Mouse (Mus musculus) forebrain, embryonic 11.5 days (tissue): ENCODE measurements at regions not wholly inside any gene's neighbourhood (a gene's known extent, or its start where the extent isn't known, plus 50 kb on each side); places are given as distances from the start of the nearest gene placed in this dataset.
A peak's percentile ranks its signal among the peaks of the same experiment; 100 is the strongest.

Source experiments
- ATAC-seq: fragments of 200-750 bp; cut with Nextera tagmentation; replicated peaks from 2 replicates; pipeline ENCODE4 v1.8.0; 2017; ENCODE audit warnings: moderate TSS enrichment; ENCODE audit not compliant: low FRiP score
- DNase-seq: peaks from one replicate; pipeline ENCODE4 v3.0.0-alpha.2; 2017; ENCODE audit warnings: low spot score
- H3K27ac ChIP-seq: fragments of 300-500 bp; sonication (generic); 2 replicates; pipeline ENCODE4 v1.5.1; 2014; ENCODE audit warnings: low read depth, low read length
- H3K27me3 ChIP-seq: fragments of 300-500 bp; sonication (generic); 2 replicates; pipeline ENCODE4 v1.6.1; 2014; ENCODE audit warnings: mild to moderate bottlenecking, low read length, mixed read lengths; ENCODE audit not compliant: control insufficient read depth, insufficient read depth
- H3K36me3 ChIP-seq: fragments of 300-500 bp; sonication (generic); 2 replicates; pipeline ENCODE4 v1.6.1; 2014; ENCODE audit warnings: mild to moderate bottlenecking, low read length, moderate library complexity, mixed read lengths; ENCODE audit not compliant: control insufficient read depth, insufficient read depth
- H3K4me1 ChIP-seq: fragments of 300-500 bp; sonication (generic); replicated peaks from 2 replicates; pipeline ENCODE4 v1.6.1; 2014; ENCODE audit warnings: low read length, mixed read lengths; ENCODE audit not compliant: control insufficient read depth, insufficient read depth
- H3K4me2 ChIP-seq: fragments of 300-500 bp; sonication (generic); 2 replicates; pipeline ENCODE4 v1.6.1; 2014; ENCODE audit warnings: low read depth, mild to moderate bottlenecking, low read length, moderate library complexity, mixed read lengths; ENCODE audit not compliant: severe bottlenecking
- H3K4me3 ChIP-seq: fragments of 300-500 bp; sonication (generic); 2 replicates; pipeline ENCODE4 v1.5.1; 2014; ENCODE audit warnings: low read depth, low read length
- H3K9ac ChIP-seq: fragments of 300-500 bp; sonication (generic); 2 replicates; pipeline ENCODE4 v1.6.1; 2014; ENCODE audit warnings: low read length
- H3K9me3 ChIP-seq: fragments of 300-500 bp; sonication (generic); 2 replicates; pipeline ENCODE4 v1.6.1; 2016; ENCODE audit warnings: low read length, mixed read lengths; ENCODE audit not compliant: control insufficient read depth
- WGBS: fragments of 180-500 bp; shearing (Covaris S2); extraction: QIAGEN DNeasy Blood & Tissue Kit; methylation state at CpG from one replicate; pipeline ENCODE4 v1.1.7; 2014; 5-methylcytosine and 5-hydroxymethylcytosine counted together

- Histone ChIP-seq H3K9me3 (no peaks in the 10 kb centered on the region), H3K4me1 (peaks cover 3% of the 10 kb centered on the region; the same call in 1 of the 2 replicates), H3K4me2 (no peak overlapping the region), H3K27me3 (peaks cover 13% of the 10 kb centered on the region; the same call in 1 of the 2 replicates), H3K4me3 (no peak overlapping the region), H3K27ac (no peak overlapping the region), H3K9ac (no peak overlapping the region), H3K36me3 (no peaks in the 10 kb centered on the region)
- WGBS = 67% methylated on average over 2 of the region's 2 CpGs
- ATAC-seq (no peak), DNase-seq (no peak)
Measured at GRCm38 (mm10) chr5:46202457-46202772, 345.0 kb upstream of the Lcorl start.

- no peak overlapping the region for H3K9ac ChIP-seq
- DNase-seq (no peak), ATAC-seq (peak; percentile 79)
- H3K4me1 ChIP-seq = peaks cover 3% of the 10 kb centered on the region; the same call in 1 of the 2 replicates
- H3K4me2 ChIP-seq = no peak overlapping the region
- H3K27ac ChIP-seq = peak overlapping the region; percentile 31; the same call in 1 of the 2 replicates
- no peak overlapping the region for H3K4me3 ChIP-seq
- H3K36me3 ChIP-seq = no peaks in the 10 kb centered on the region
- WGBS = 14% methylated on average over 6 of the region's 6 CpGs
- no peaks in the 10 kb centered on the region for H3K9me3 ChIP-seq
- H3K27me3 ChIP-seq = peaks cover 13% of the 10 kb centered on the region; the same call in 1 of the 2 replicates
Measured at GRCm38 (mm10) chr5:46201639-46202456, 344.4 kb upstream of the Lcorl start.

DNA sequence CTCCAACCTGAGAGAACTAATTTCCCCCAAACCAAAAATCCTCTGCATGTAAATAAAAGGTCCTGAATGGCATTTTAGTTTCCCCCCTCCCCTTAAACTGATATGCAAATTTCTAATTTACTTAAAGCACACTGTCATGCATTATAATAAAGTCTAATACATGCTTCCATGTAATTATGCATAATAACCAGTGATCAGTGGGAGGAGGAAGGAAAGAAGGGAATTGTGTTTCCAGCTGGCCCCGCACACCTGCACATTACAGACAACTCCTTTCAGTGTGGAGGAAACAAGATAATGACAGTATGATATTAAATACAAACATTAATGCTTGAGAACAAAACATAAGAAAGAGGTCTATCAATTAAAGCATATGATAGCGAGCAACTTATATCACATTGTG is 329.5 kb upstream of the Lcorl start:
- 82% methylated on average over 2 of the region's 2 CpGs for WGBS
- no peak for ATAC-seq

GRCm38 (mm10) chr5:46182157-46182556 is 324.7 kb upstream of the Lcorl start:
- no peak for ATAC-seq
- H3K36me3 ChIP-seq = no peaks in the 10 kb centered on the region
- H3K4me1 ChIP-seq = no peaks in the 10 kb centered on the region
- H3K27ac ChIP-seq = no peak overlapping the region
- no peak for DNase-seq
- no peak overlapping the region for H3K4me3 ChIP-seq
- WGBS = 76% methylated on average over 2 of the region's 2 CpGs
- H3K27me3 ChIP-seq = no peaks in the 10 kb centered on the region
- H3K4me2 ChIP-seq = no peak overlapping the region
- H3K9me3 ChIP-seq = no peaks in the 10 kb centered on the region
- no peak overlapping the region for H3K9ac ChIP-seq

More for the DNA sequence above, 329.5 kb upstream of the Lcorl start:
- DNase-seq = no peak
- Histone ChIP-seq H3K9me3 (no peaks in the 10 kb centered on the region), H3K27ac (no peak overlapping the region), H3K9ac (no peak overlapping the region), H3K4me3 (no peak overlapping the region), H3K27me3 (no peaks in the 10 kb centered on the region), H3K4me1 (no peaks in the 10 kb centered on the region), H3K36me3 (no peaks in the 10 kb centered on the region), H3K4me2 (no peak overlapping the region)

DNA sequence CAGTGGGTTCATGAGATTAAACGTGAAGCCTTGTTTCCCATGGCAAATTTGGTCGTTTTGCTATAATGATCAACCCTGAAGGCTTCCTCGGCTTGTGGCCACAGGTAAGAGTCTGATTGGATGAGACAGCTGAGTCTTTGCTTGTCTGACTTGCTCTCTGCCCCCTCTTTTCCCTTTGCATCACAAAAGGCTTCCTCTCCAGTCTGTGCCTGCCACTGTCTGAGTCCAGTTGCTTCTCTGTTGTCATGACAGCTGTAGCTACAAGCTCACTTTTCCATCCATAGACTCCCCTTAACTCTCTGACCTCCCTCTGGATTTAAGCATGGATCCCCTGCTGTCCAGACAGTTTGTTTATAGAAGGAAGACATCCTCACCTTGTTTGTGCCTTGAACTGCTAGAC is 314.9 kb upstream of the Lcorl start:
- H3K36me3 ChIP-seq = no peaks in the 10 kb centered on the region
- H3K27ac ChIP-seq = no peak overlapping the region
- no peak for DNase-seq
- H3K4me2 ChIP-seq = no peak overlapping the region
- no peak overlapping the region for H3K9ac ChIP-seq
- 39% methylated on average over 3 of the region's 3 CpGs for WGBS
- H3K9me3 ChIP-seq = no peaks in the 10 kb centered on the region
- ATAC-seq = no peak
- H3K4me1 ChIP-seq = no peaks in the 10 kb centered on the region
- H3K27me3 ChIP-seq = no peaks in the 10 kb centered on the region
- H3K4me3 ChIP-seq = no peak overlapping the region

- Histone ChIP-seq H3K36me3 (no peaks in the 10 kb centered on the region), H3K9me3 (no peaks in the 10 kb centered on the region), H3K4me1 (no peaks in the 10 kb centered on the region), H3K4me3 (no peak overlapping the region), H3K27me3 (no peaks in the 10 kb centered on the region), H3K27ac (no peak overlapping the region), H3K9ac (no peak overlapping the region), H3K4me2 (no peak overlapping the region)
- 87% methylated on average over 4 of the region's 4 CpGs for WGBS
- no peak for DNase-seq
- no peak for ATAC-seq
Measured at GRCm38 (mm10) chr5:46160774-46161173, 303.4 kb upstream of the Lcorl start.

DNA sequence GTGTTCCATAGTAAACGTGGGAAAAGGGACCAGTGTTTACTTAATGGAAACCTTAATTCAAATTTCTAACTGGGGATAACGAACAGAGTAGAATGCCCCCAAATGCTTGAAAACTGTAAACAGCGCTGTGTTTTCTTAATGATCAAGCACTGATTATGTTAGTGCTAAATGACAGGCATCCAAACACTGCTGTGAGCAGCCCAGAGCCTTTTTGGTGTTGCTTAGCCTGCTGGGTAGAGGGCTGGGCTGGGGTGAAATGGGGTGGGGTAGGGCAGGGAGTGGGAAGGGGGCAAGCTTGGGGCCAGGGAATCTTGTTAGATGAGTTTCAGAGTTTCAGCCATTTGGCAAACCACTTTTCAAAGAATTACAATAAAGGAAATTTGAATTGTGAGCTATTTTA is 294.6 kb upstream of the Lcorl start:
- Histone ChIP-seq H3K9me3 (no peaks in the 10 kb centered on the region), H3K4me2 (no peak overlapping the region), H3K4me1 (peaks cover 8% of the 10 kb centered on the region; the same call in 1 of the 2 replicates), H3K4me3 (no peak overlapping the region), H3K27ac (no peak overlapping the region), H3K36me3 (no peaks in the 10 kb centered on the region), H3K27me3 (no peaks in the 10 kb centered on the region; the same call in 1 of the 2 replicates), H3K9ac (no peak overlapping the region)
- WGBS = 38% methylated on average over 3 of the region's 3 CpGs
- DNase-seq = no peak
- no peak; the same call in 1 of the 2 replicates for ATAC-seq

DNA sequence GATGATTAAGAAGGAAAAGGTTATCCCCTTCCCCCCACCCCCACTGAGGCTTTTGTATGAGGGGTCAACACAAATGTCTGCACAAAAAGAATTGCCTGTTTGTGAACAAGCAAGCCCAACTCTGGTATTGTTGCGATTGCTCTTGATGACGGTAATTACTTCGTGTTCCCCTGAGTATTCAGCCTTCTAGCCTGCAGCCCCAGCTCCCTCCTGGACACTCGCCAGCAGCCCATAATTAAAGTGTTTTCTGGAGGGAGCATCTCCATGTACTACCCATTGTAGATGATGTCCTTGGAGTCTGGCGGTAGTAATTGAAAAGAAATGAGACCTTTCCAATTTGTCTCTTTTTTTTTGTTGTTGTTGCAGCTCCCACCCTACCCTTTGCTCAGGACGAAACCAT is 293.4 kb upstream of the Lcorl start:
- no peak overlapping the region for H3K4me2 ChIP-seq
- ATAC-seq = peak; percentile 80
- 10% methylated on average over 6 of the region's 6 CpGs for WGBS
- no peak overlapping the region for H3K4me3 ChIP-seq
- H3K9me3 ChIP-seq = no peaks in the 10 kb centered on the region
- DNase-seq = peak; percentile 59
- H3K27me3 ChIP-seq = no peaks in the 10 kb centered on the region; the same call in 1 of the 2 replicates
- no peaks in the 10 kb centered on the region for H3K36me3 ChIP-seq
- H3K27ac ChIP-seq = no peak overlapping the region
- no peak overlapping the region for H3K9ac ChIP-seq
- H3K4me1 ChIP-seq = peaks cover 8% of the 10 kb centered on the region; the same call in 1 of the 2 replicates
